Mouse (Mus musculus): ENCODE results near the gene Lrig2.

GRCm38 (mm10) chr3:104432651-104433050 lies 79.1 kb downstream of the Lrig2 start:
- TF ChIP-seq POLR2A (IDR thresholded peaks at IDR 0.05; ENCODE audit: insufficient read depth, low read depth, low read length) (no peak), CTCF (IDR thresholded peaks at IDR 0.05) (no peak)

Data from heart, adult 2 months (tissue).